Mouse (Mus musculus) urinary bladder, postnatal 25 days (tissue): ENCODE data around the gene Dok1.

Experiments
- DNase-seq: peaks from one replicate; pipeline ENCODE4 v3.0.0; 2022; ENCODE audit warnings: low spot score

Gene Dok1

GRCm38 (mm10) chr6:83014482-83015466, 18.5 kb downstream of the Dok1 start:
- DNase-seq = no peak

GRCm38 (mm10) chr6:83013444-83013843, 19.8 kb downstream of the Dok1 start:
- no peak for DNase-seq

- DNase-seq = no peak
Observed at GRCm38 (mm10) chr6:83011756-83012155, 21.5 kb downstream of the Dok1 start.

- no peak for DNase-seq
Observed at GRCm38 (mm10) chr6:83011255-83011654, 22.0 kb downstream of the Dok1 start.

- DNase-seq = no peak
Observed at GRCm38 (mm10) chr6:83010010-83010409, 23.3 kb downstream of the Dok1 start.

- no peak for DNase-seq
Observed at GRCm38 (mm10) chr6:83008659-83009058, 24.6 kb downstream of the Dok1 start.

GRCm38 (mm10) chr6:83006114-83006513, 27.2 kb downstream of the Dok1 start:
- no peak for DNase-seq

GRCm38 (mm10) chr6:83005444-83006011, 27.7 kb downstream of the Dok1 start:
- no peak for DNase-seq

GRCm38 (mm10) chr6:83004872-83005271, 28.4 kb downstream of the Dok1 start:
- no peak for DNase-seq

GRCm38 (mm10) chr6:83004309-83004708, 29.0 kb downstream of the Dok1 start:
- DNase-seq = no peak

- no peak for DNase-seq
Observed at GRCm38 (mm10) chr6:83003850-83004249, 29.4 kb downstream of the Dok1 start.

GRCm38 (mm10) chr6:83003082-83003481, 30.2 kb downstream of the Dok1 start:
- no peak for DNase-seq

- no peak for DNase-seq
Observed at GRCm38 (mm10) chr6:82999986-83000385, 33.3 kb downstream of the Dok1 start.

- DNase-seq = no peak
Observed at GRCm38 (mm10) chr6:82998326-82998725, 34.9 kb downstream of the Dok1 start.

GRCm38 (mm10) chr6:82997511-82998102, 35.7 kb downstream of the Dok1 start:
- DNase-seq = no peak

- peak; percentile 82 for DNase-seq
Observed at GRCm38 (mm10) chr6:82996740-82997315, 36.4 kb downstream of the Dok1 start.

GRCm38 (mm10) chr6:82994372-82994771, 38.9 kb downstream of the Dok1 start:
- DNase-seq = no peak

GRCm38 (mm10) chr6:82993696-82994095, 39.6 kb downstream of the Dok1 start:
- no peak for DNase-seq

- DNase-seq = no peak
Observed at GRCm38 (mm10) chr6:82987411-82987971, 45.8 kb downstream of the Dok1 start.
